Mouse (Mus musculus) cortical plate, adult 2 months (tissue): ENCODE data around the gene Taf1a.

Experiments used
- CTCF ChIP-seq: fragments of 200-500 bp; IDR thresholded peaks from 2 replicates; pipeline ENCODE4 v1.5.1; 2011; ENCODE audit warnings: mild to moderate bottlenecking, control low read depth, low read length; ENCODE audit not compliant: insufficient read depth; ENCODE audit errors: extremely low read depth
- POLR2A ChIP-seq: fragments of 200-500 bp; IDR thresholded peaks from 2 replicates; pipeline ENCODE4 v1.6.1; 2011; ENCODE audit warnings: mild to moderate bottlenecking, low read length, control low read depth; ENCODE audit not compliant: insufficient read depth; ENCODE audit errors: extremely low read depth

- TF ChIP-seq POLR2A, result no peak
- TF ChIP-seq CTCF, result no peak
Measured at GRCm38 (mm10) chr1:183453066-183453465, 64.3 kb downstream of the Taf1a start.
